Mouse (Mus musculus) liver, embryonic 13.5 days (tissue): ENCODE results near the gene Gm884. TPM values are rescaled to one million over a fixed set of nuclear protein-coding genes. Genes with fewer than 3 reads are reported as not detected.

Experiments used
- ATAC-seq: fragments of 200-750 bp; cut with Nextera tagmentation; 2 replicates; pipeline ENCODE4 v1.8.0; 2017; ENCODE audit warnings: low read depth, mild to moderate bottlenecking, moderate number of reproducible peaks, moderate library complexity
- DNase-seq: peaks from one replicate; pipeline ENCODE4 v3.0.0; 2022
- H3K27ac ChIP-seq: fragments of 300-500 bp; sonication (generic); 2 replicates; pipeline ENCODE4 v1.5.1; 2015; ENCODE audit warnings: moderate library complexity, mild to moderate bottlenecking, inconsistent platforms
- H3K27me3 ChIP-seq: fragments of 300-500 bp; sonication (generic); 2 replicates; pipeline ENCODE4 v1.6.1; 2015; ENCODE audit warnings: mild to moderate bottlenecking, inconsistent platforms
- H3K36me3 ChIP-seq: fragments of 300-500 bp; sonication (generic); 2 replicates; pipeline ENCODE4 v1.6.1; 2015; ENCODE audit warnings: mild to moderate bottlenecking, inconsistent platforms
- H3K4me1 ChIP-seq: fragments of 300-500 bp; sonication (generic); replicated peaks from 2 replicates; pipeline ENCODE4 v1.6.1; 2015; ENCODE audit warnings: inconsistent platforms
- H3K4me2 ChIP-seq: fragments of 300-500 bp; sonication (generic); 2 replicates; pipeline ENCODE4 v1.6.1; 2015; ENCODE audit warnings: inconsistent platforms, mild to moderate bottlenecking, moderate library complexity
- H3K4me3 ChIP-seq: fragments of 300-500 bp; sonication (generic); replicated peaks from 2 replicates; pipeline ENCODE4 v1.5.1; 2015; ENCODE audit warnings: mild to moderate bottlenecking, inconsistent platforms
- H3K9ac ChIP-seq: fragments of 300-500 bp; sonication (generic); 2 replicates; pipeline ENCODE4 v1.6.1; 2015; ENCODE audit warnings: mild to moderate bottlenecking, inconsistent platforms
- H3K9me3 ChIP-seq: fragments of 300-500 bp; sonication (generic); replicated peaks from 2 replicates; pipeline ENCODE4 v1.6.1; 2016; ENCODE audit warnings: inconsistent platforms
- WGBS: fragments of 180-500 bp; shearing (Covaris S2); methylation state at CpG from one replicate; pipeline ENCODE4 v1.1.7; 2015; ENCODE audit not compliant: insufficient replicate concordance; 5-methylcytosine and 5-hydroxymethylcytosine counted together
- polyA plus RNA-seq: library from polyadenylated mRNA; unstranded; fragments of >200 nt; fragmentation: Nextera tagmentation; extraction: Ambion mirVana; gene quantifications from 2 replicates; pipeline ENCODE4 v1.2.1, GENCODE M21; 2015

The Gm884 gene
- polyA plus RNA-seq, 1 experiment from 2014 or later: not detected

- Histone ChIP-seq H3K4me1 (peaks cover 10% of the 10 kb centered on the region; the same call in 1 of the 2 replicates), H3K36me3 (no peaks in the 10 kb centered on the region), H3K9ac (no peak overlapping the region), H3K27me3 (peaks cover 93% of the 10 kb centered on the region), H3K4me3 (peak overlapping the region; percentile 28), H3K27ac (no peak overlapping the region), H3K4me2 (peak overlapping the region; percentile 43), H3K9me3 (no peaks in the 10 kb centered on the region)
- DNase-seq: no peak
- ATAC-seq: no peak
- WGBS: 4% methylated on average over 37 of the region's 37 CpGs
Observed at GRCm38 (mm10) chr11:103649983-103650493, 29.1 kb upstream of the Gm884 start.

GRCm38 (mm10) chr11:103649301-103649982 is 28.5 kb upstream of the Gm884 start, which contains the start of gene Rprml:
Gene Rprml, plus strand, starts transcription at chr11:103649570.
- 3% methylated on average over 65 of the region's 71 CpGs for WGBS
- H3K4me2 ChIP-seq: peak within 1 kb of the TSS; percentile 43
- no peak within 1 kb of the TSS for H3K9ac ChIP-seq
- DNase-seq: no peak
- peaks cover 89% of the 10 kb centered on the region for H3K27me3 ChIP-seq
- H3K36me3 ChIP-seq: no peaks in the 10 kb centered on the region
- no peaks in the 10 kb centered on the region for H3K9me3 ChIP-seq
- no peak for ATAC-seq
- H3K4me3 ChIP-seq: peak within 1 kb of the TSS; percentile 28
- H3K27ac ChIP-seq: no peak within 1 kb of the TSS
- peaks cover 10% of the 10 kb centered on the region; the same call in 1 of the 2 replicates for H3K4me1 ChIP-seq

- H3K9me3 ChIP-seq: no peaks in the 10 kb centered on the region
- no peak overlapping the region for H3K27ac ChIP-seq
- ATAC-seq: no peak
- H3K4me3 ChIP-seq: no peak overlapping the region
- 24% methylated on average over 7 of the region's 7 CpGs for WGBS
- no peak for DNase-seq
- H3K4me1 ChIP-seq: peaks cover 10% of the 10 kb centered on the region; the same call in 1 of the 2 replicates
- no peaks in the 10 kb centered on the region for H3K36me3 ChIP-seq
- H3K27me3 ChIP-seq: peaks cover 81% of the 10 kb centered on the region
- H3K9ac ChIP-seq: no peak overlapping the region
- H3K4me2 ChIP-seq: no peak overlapping the region
Observed at GRCm38 (mm10) chr11:103648656-103649055, 27.7 kb upstream of the Gm884 start.

GRCm38 (mm10) chr11:103647921-103648620 is 27.1 kb upstream of the Gm884 start:
- Histone ChIP-seq H3K9me3 (no peaks in the 10 kb centered on the region), H3K27ac (no peak overlapping the region), H3K4me2 (no peak overlapping the region), H3K4me1 (peaks cover 10% of the 10 kb centered on the region; the same call in 1 of the 2 replicates), H3K9ac (no peak overlapping the region), H3K36me3 (no peaks in the 10 kb centered on the region), H3K27me3 (peaks cover 75% of the 10 kb centered on the region), H3K4me3 (no peak overlapping the region)
- 13% methylated on average over 11 of the region's 11 CpGs for WGBS
- ATAC-seq: no peak
- no peak for DNase-seq

- Histone ChIP-seq H3K36me3 (no peaks in the 10 kb centered on the region), H3K9ac (no peak overlapping the region), H3K4me2 (no peak overlapping the region), H3K27me3 (peaks cover 61% of the 10 kb centered on the region), H3K4me3 (no peak overlapping the region), H3K4me1 (peaks cover 10% of the 10 kb centered on the region; the same call in 1 of the 2 replicates), H3K27ac (no peak overlapping the region), H3K9me3 (no peaks in the 10 kb centered on the region)
- 68% methylated on average over 6 of the region's 6 CpGs for WGBS
- DNase-seq (no peak), ATAC-seq (no peak)
Observed at GRCm38 (mm10) chr11:103646301-103646700, 25.4 kb upstream of the Gm884 start.

GRCm38 (mm10) chr11:103645731-103646130 is 24.8 kb upstream of the Gm884 start:
- no peak overlapping the region for H3K9ac ChIP-seq
- no peak overlapping the region for H3K4me3 ChIP-seq
- WGBS: 68% methylated on average over 8 of the region's 8 CpGs
- no peak overlapping the region for H3K27ac ChIP-seq
- H3K4me1 ChIP-seq: peaks cover 10% of the 10 kb centered on the region; the same call in 1 of the 2 replicates
- ATAC-seq: no peak
- DNase-seq: no peak
- no peaks in the 10 kb centered on the region for H3K9me3 ChIP-seq
- H3K36me3 ChIP-seq: no peaks in the 10 kb centered on the region
- H3K27me3 ChIP-seq: peaks cover 60% of the 10 kb centered on the region
- H3K4me2 ChIP-seq: no peak overlapping the region

GRCm38 (mm10) chr11:103643211-103643610 is 22.3 kb upstream of the Gm884 start:
- Histone ChIP-seq H3K9ac (no peak overlapping the region), H3K27ac (no peak overlapping the region), H3K4me1 (no peaks in the 10 kb centered on the region), H3K27me3 (peaks cover 52% of the 10 kb centered on the region), H3K4me2 (no peak overlapping the region), H3K9me3 (no peaks in the 10 kb centered on the region), H3K4me3 (no peak overlapping the region), H3K36me3 (no peaks in the 10 kb centered on the region)
- ATAC-seq: no peak
- DNase-seq: no peak
- 49% methylated on average over 9 of the region's 9 CpGs for WGBS

- Histone ChIP-seq H3K9me3 (no peaks in the 10 kb centered on the region), H3K4me3 (no peak overlapping the region), H3K4me2 (no peak overlapping the region), H3K36me3 (no peaks in the 10 kb centered on the region), H3K27ac (no peak overlapping the region), H3K4me1 (no peaks in the 10 kb centered on the region), H3K9ac (no peak overlapping the region), H3K27me3 (peaks cover 26% of the 10 kb centered on the region)
- 3% methylated on average over 10 of the region's 10 CpGs for WGBS
- ATAC-seq: no peak
- peak; percentile 9 for DNase-seq
Observed at GRCm38 (mm10) chr11:103639407-103639946, 18.5 kb upstream of the Gm884 start.

- peaks cover 26% of the 10 kb centered on the region for H3K27me3 ChIP-seq
- 52% methylated on average over 3 of the region's 3 CpGs for WGBS
- no peak within 1 kb of the TSS for H3K27ac ChIP-seq
- no peaks in the 10 kb centered on the region for H3K4me1 ChIP-seq
- H3K9me3 ChIP-seq: no peaks in the 10 kb centered on the region
- H3K9ac ChIP-seq: no peak within 1 kb of the TSS
- H3K4me3 ChIP-seq: no peak within 1 kb of the TSS
- DNase-seq: no peak
- H3K36me3 ChIP-seq: no peaks in the 10 kb centered on the region
- ATAC-seq: no peak
- no peak within 1 kb of the TSS for H3K4me2 ChIP-seq
Observed at GRCm38 (mm10) chr11:103638790-103639189, 17.9 kb upstream of the Gm884 start, which contains the start of gene Lyzl6. Gene Lyzl6, minus strand, starts transcription at chr11:103638890.

GRCm38 (mm10) chr11:103636261-103636660 is 15.3 kb upstream of the Gm884 start:
- no peak overlapping the region for H3K9ac ChIP-seq
- no peak for DNase-seq
- no peak overlapping the region for H3K4me2 ChIP-seq
- H3K4me3 ChIP-seq: no peak overlapping the region
- no peaks in the 10 kb centered on the region for H3K36me3 ChIP-seq
- H3K9me3 ChIP-seq: no peaks in the 10 kb centered on the region
- no peaks in the 10 kb centered on the region for H3K4me1 ChIP-seq
- no peak overlapping the region for H3K27ac ChIP-seq
- 66% methylated on average over 6 of the region's 6 CpGs for WGBS
- peaks cover 22% of the 10 kb centered on the region for H3K27me3 ChIP-seq
- no peak for ATAC-seq

- Histone ChIP-seq H3K27me3 (peaks cover 15% of the 10 kb centered on the region), H3K4me1 (no peaks in the 10 kb centered on the region), H3K9me3 (no peaks in the 10 kb centered on the region), H3K9ac (no peak overlapping the region), H3K4me3 (no peak overlapping the region), H3K36me3 (no peaks in the 10 kb centered on the region), H3K4me2 (no peak overlapping the region), H3K27ac (no peak overlapping the region)
- 67% methylated on average over 3 of the region's 3 CpGs for WGBS
- DNase-seq (no peak), ATAC-seq (no peak)
Observed at GRCm38 (mm10) chr11:103635481-103635880, 14.5 kb upstream of the Gm884 start.
